Mouse (Mus musculus) hematopoietic stem cell, adult 5-6 weeks (primary cell): ENCODE measurements at regions not wholly inside any gene's neighbourhood (a gene's known extent, or its start where the extent isn't known, plus 50 kb on each side); places are given as distances from the start of the nearest gene placed in this dataset.
"Not testable (repeated sequence)": the region's sequence is repeated elsewhere in the genome, so short reads cannot be mapped to it uniquely, and the experiment has no call there.

Experiments
- ATAC-seq, 2 experiments: fragments of 125-278 bp in 1 of 2; replicated peaks in 1 of 2; 2 replicates each; pipeline ENCODE4 v1.8.0; 2016 to 2017; ENCODE audit warnings: inconsistent platforms in 2 of 2, mild to moderate bottlenecking in 2 of 2, moderate number of reproducible peaks in 2 of 2, low read depth in 1 of 2, moderate TSS enrichment in 1 of 2; ENCODE audit not compliant: low FRiP score in 2 of 2, poor library complexity in 2 of 2, severe bottlenecking in 2 of 2, insufficient read depth in 1 of 2, low TSS enrichment in 1 of 2

DNA sequence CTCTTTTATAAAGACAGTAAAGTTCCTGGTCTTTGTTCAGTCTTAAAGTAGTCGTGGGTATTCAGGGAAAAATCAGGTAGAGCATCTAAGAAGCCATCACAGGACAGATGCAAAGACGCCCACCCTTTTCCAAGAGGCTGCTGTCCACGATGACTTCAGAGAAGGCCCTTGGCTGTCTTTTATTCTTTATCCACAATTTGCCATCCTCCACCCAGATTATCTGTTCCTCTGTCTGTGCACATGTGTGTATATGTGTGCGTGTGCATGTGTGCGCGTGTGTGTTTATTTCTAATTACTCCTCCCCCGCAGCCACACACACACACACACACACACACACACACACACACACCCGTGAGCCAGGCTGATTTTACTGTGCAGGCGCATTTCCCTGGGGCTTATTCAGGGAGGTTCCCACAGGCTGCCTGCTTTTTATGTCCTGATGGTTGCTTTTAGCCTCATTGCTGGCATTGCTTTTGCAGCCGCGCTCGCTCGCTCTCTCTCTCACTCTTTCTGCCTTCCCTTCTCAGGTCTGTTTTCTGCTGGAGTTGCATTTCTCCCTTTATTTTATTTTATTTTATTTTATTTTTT is 381.6 kb upstream of the Zfp703 start:
- ATAC-seq: no peak

- no peak; a peak in 1 of 4 replicates for ATAC-seq
Observed at GRCm38 (mm10) chr8:26596665-26597362, 380.3 kb upstream of the Zfp703 start.

DNA sequence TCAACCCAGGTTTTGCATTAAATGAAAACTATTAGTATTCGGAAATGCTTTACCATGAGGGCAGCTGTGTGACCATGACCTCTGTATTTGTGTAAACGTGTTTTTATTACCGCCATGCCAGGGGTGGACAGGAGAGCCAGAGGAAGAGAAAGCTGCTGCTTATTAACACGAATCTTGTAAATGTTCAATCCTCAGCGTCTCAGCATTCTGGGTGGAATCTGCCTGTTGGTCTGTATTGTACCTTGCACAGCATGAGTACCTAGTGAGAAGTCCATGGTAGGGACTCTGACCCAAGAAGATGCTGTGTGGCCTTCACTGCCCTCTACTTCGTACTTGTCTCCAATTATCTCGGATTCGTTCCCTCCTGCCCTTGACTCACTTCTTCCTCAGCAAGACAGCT is 378.6 kb upstream of the Zfp703 start:
- ATAC-seq: no peak

GRCm38 (mm10) chr8:26600127-26600526 is 377.0 kb upstream of the Zfp703 start:
- no peak for ATAC-seq

DNA sequence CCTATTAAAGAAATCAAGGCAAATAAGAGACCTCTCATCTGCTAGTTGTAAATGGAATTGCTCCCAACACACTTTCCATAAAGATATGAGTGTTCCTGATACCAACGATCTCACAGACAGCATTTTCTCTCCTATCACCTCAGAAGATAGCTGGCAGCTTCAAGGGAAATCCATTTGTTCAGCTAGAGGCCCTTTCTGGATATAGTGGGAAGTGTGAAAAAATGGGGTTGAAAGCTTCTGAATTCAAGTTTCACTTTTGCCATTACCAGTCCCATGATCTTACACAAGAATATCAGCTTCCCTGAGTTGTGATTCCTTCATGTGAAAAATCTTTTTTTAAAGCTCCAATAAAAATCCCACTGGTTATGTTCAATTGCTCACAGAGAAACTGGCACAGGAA is 369.1 kb upstream of the Zfp703 start:
- ATAC-seq: no peak

DNA sequence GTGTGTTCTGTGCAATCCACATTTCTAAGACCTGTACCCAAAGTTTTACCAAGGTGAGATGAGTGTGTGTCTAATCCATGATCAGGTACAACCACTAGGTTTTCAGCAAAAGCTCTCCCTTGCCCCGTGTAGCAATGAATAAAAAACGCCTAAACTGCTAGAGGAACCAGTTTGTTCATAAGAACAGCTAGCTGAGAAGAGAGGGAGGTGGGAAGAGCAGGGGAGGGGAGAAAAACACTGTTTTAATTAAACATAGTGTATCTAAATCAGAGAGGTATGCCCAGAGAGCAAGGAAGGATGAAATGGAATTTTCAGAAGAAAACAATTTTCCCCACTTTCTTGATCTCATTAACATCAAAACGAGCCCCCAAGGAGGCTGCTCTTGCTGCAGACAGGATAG is 368.5 kb upstream of the Zfp703 start:
- ATAC-seq: no peak

GRCm38 (mm10) chr8:26612153-26612552 is 365.0 kb upstream of the Zfp703 start:
- ATAC-seq: no peak

GRCm38 (mm10) chr8:26622311-26623052 is 354.6 kb upstream of the Zfp703 start:
- ATAC-seq: no peak

DNA sequence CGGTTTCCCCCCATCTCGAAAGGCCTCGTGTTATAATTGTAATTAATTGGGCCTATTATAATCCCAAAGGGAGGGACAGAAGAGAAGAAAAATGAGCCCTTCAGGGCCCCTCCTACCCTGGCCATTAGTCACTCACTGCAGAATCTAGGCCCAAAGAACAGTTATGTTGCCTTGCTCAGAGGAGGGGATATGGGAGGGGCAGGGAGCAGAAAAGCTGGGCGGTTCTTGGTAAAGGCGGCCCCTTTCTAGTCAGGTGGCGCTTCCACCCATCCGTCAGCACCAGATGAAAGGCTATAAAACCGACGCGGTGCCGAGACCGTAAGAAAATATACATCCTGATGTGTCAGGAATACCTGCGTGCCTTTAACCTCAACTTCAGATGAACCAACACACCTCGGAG is 350.9 kb upstream of the Zfp703 start:
- ATAC-seq: no peak

- ATAC-seq: no peak
Observed at GRCm38 (mm10) chr8:26626651-26627077, 350.5 kb upstream of the Zfp703 start.

DNA sequence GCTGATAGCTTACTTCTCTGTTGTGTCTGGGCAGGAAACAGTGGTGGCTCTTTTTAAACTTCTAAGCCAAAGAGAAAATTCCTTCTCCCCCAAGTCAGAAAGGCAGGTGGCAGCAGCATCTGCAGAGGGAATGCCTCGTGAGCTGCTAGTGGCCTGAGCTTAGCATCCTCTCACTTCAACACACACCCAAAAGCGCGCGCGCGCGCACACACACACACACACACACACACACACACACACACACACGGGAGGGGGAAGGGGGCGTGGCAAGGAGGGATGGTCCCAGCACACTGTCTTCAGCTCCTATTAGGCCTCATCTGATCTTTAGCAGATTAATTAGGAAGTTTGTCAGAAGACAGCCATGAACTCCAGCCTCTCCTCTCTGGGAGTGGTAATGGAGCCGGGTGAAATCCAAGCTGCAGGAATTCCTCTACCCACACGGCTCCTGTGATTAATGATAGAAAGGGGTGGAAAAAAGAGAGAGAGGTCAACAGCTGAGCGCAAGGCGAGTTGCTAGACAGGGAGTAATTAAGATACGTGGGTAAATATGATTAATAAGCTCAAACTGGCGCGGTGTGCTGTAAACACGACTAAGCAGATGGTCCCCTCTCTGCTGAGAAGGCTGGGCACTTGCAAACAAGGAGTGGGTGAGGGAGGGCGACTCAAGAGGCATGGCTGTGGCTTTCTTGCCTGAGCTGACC is 349.8 kb upstream of the Zfp703 start:
- ATAC-seq: no peak

GRCm38 (mm10) chr8:26630544-26630943 is 346.6 kb upstream of the Zfp703 start:
- no peak for ATAC-seq

- no peak for ATAC-seq
Observed at GRCm38 (mm10) chr8:26635701-26636100, 341.4 kb upstream of the Zfp703 start.

DNA sequence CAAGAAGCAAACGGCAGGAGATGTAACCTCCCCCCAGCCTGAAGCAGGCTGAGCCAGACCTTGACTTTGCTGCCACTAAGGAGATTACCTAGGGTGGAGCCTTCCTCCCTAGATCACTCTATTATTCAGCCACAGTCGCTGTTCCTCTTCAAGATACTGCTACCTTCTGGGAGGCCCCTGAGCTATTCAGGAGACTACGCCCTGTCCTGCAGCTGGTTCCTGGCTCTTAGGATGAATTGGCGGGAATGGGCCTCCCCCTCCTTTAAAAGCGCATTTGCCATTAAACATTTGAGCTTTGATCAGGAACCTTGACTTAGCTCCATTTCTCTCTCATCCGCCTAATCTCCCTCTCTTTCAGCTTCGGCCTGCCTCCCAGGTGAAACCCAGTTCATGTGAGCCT is 331.8 kb upstream of the Zfp703 start:
- not testable (repeated sequence) for ATAC-seq

GRCm38 (mm10) chr8:26650287-26650686 is 326.8 kb upstream of the Zfp703 start:
- no peak for ATAC-seq

DNA sequence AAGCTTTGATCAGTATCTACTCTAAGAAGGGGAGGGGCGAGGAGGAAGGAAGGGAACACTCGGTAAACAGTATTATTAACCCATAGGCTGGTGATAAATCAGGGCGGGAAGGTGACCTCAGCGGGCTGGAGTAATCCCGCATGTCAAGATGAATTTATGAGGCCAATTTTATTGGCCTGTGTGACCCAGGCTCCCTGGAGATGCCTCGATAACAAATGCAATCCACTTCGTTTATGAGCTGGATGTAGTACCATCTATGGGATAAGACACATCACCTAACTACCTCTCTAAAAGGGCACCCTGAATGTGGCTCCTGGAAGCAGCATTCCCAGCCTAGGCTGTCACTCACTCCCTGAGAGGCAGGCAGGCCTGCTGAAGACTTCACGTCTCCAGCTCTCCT is 321.2 kb upstream of the Zfp703 start:
- ATAC-seq: no peak

DNA sequence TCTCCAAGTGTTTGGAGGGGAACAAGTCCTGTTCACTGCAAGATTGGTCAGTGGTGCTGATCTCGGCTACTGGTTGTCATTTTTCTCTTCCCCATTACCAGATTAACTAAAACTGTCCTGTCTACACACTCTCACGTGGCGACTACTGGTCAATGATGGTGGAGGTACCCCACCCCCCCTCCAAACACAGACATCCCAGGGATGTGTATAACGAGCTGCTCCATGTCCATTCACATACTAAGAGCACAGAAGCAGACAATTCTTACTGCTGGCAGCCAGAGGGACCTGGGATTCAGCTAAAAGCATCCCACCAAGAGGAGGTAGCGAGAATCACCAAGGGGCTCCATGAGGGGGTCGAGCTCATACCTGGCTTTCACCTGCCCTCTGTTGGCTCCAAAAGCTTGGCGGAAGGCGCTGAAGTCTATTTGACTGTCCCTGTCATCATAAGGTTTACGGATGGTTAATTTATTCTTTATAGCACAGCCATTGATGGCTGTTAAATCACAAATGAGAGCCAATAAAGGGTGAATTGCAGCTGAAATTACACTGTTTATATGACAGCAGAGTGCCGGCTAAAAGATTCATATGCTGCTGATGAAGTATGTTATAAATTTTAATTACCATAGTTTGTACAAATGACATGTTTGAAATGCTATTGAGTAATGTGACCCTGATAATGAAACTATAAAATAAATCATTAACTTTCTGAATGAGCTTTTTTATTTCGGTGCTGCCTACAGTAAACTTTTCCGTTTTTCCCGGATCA is 320.6 kb upstream of the Zfp703 start:
- ATAC-seq: no peak
